Mouse (Mus musculus) bone marrow macrophage, adult 2 months (primary cell): ENCODE measurements around the gene Taf6l. TPM values are rescaled to one million over a fixed set of nuclear protein-coding genes. Genes with fewer than 3 reads are reported as not detected.

Source experiments
- H3K27ac ChIP-seq: 2 replicates; pipeline ENCODE4 v1.5.1; 2012; ENCODE audit warnings: low read depth, low read length; ENCODE audit not compliant: insufficient read depth
- H3K4me1 ChIP-seq: 2 replicates; pipeline ENCODE4 v1.6.1; 2012; ENCODE audit warnings: low read length; ENCODE audit not compliant: control insufficient read depth, insufficient read depth
- H3K4me3 ChIP-seq: 2 replicates; pipeline ENCODE4 v1.5.1; 2012; ENCODE audit warnings: mild to moderate bottlenecking, low read length, moderate library complexity; ENCODE audit not compliant: insufficient read depth
- CTCF ChIP-seq: IDR thresholded peaks from 2 replicates; pipeline ENCODE4 v1.5.1; 2012; ENCODE audit warnings: low read depth, mild to moderate bottlenecking, low read length, moderate library complexity
- POLR2A ChIP-seq: IDR thresholded peaks from 2 replicates; pipeline ENCODE4 v1.6.1; 2012; ENCODE audit warnings: mild to moderate bottlenecking, low read depth, low read length, borderline replicate concordance
- polyA plus RNA-seq: library from polyadenylated mRNA; stranded (reverse); fragments of >200 nt; gene quantifications from 2 replicates; pipeline ENCODE4 v1.2.4, GENCODE M21; 2012; ENCODE audit not compliant: missing spikeins, insufficient read depth, insufficient read length

Taf6l gene
- polyA plus RNA-seq, result 14.8 and 18.1 TPM in 2 replicates

- Histone ChIP-seq H3K27ac (peak within 1 kb of the TSS; percentile 43; the same call in 1 of the 2 replicates), H3K4me3 (peak within 1 kb of the TSS; percentile 80), H3K4me1 (peaks cover 5% of the 10 kb centered on the region)
- TF ChIP-seq POLR2A (no peak), CTCF (no peak)
These were observed at the start of gene Taf6l for GRCm38 (mm10) chr19:8786008-8786781. Taf6l (minus strand) TSS chr19:8786417.

- H3K27ac ChIP-seq, result 0 out of 2 replicates have a peak overlapping the region, but pooled peaks have one; percentile 3
- peaks cover 38% of the 10 kb centered on the region for H3K4me1 ChIP-seq
- TF ChIP-seq CTCF (no peak), POLR2A (no peak)
- H3K4me3 ChIP-seq, result no peak overlapping the region
These were observed 46.8 kb upstream of the Taf6l start for GRCm38 (mm10) chr19:8832971-8833370.

- Histone ChIP-seq H3K4me3 (no peak overlapping the region), H3K27ac (no peak overlapping the region), H3K4me1 (peaks cover 33% of the 10 kb centered on the region)
- TF ChIP-seq POLR2A (no peak), CTCF (no peak)
These were observed 45.0 kb upstream of the Taf6l start for GRCm38 (mm10) chr19:8831262-8831661.

GRCm38 (mm10) chr19:8830664-8831063, 44.4 kb upstream of the Taf6l start:
- H3K4me3 ChIP-seq, result no peak overlapping the region
- TF ChIP-seq POLR2A, result no peak
- no peak overlapping the region for H3K27ac ChIP-seq
- H3K4me1 ChIP-seq, result peaks cover 33% of the 10 kb centered on the region

- TF ChIP-seq POLR2A (no peak), CTCF (no peak)
- peak within 1 kb of the TSS; percentile 14 for H3K4me3 ChIP-seq
- peak within 1 kb of the TSS; percentile 65 for H3K27ac ChIP-seq
- peaks cover 38% of the 10 kb centered on the region for H3K4me1 ChIP-seq
These were observed 43.4 kb upstream of the Taf6l start, which contains the start of gene AC129217.1 for GRCm38 (mm10) chr19:8829660-8830059. AC129217.1 (plus strand) TSS chr19:8829773.

- TF ChIP-seq CTCF, result no peak
- TF ChIP-seq POLR2A, result no peak
- H3K27ac ChIP-seq, result no peak overlapping the region
- H3K4me3 ChIP-seq, result no peak overlapping the region
- peaks cover 12% of the 10 kb centered on the region for H3K4me1 ChIP-seq
These were observed 36.5 kb upstream of the Taf6l start for GRCm38 (mm10) chr19:8822696-8823095.

- Histone ChIP-seq H3K4me1 (peaks cover 19% of the 10 kb centered on the region), H3K27ac (peak overlapping the region; percentile 96; the same call in 1 of the 2 replicates), H3K4me3 (peak overlapping the region; percentile 83)
- no peak for TF ChIP-seq CTCF
- TF ChIP-seq POLR2A, result no peak
These were observed 34.9 kb upstream of the Taf6l start for GRCm38 (mm10) chr19:8821146-8821545.

GRCm38 (mm10) chr19:8820424-8820956, 34.3 kb upstream of the Taf6l start:
- Histone ChIP-seq H3K27ac (peak overlapping the region; percentile 96), H3K4me1 (peaks cover 21% of the 10 kb centered on the region), H3K4me3 (peak overlapping the region; percentile 83)
- TF ChIP-seq CTCF (no peak), POLR2A (no peak)

GRCm38 (mm10) chr19:8819596-8820423, 33.6 kb upstream of the Taf6l start, which contains the start of gene Hnrnpul2:
Hnrnpul2 (plus strand) TSS chr19:8820010.
- peak within 1 kb of the TSS; percentile 96 for H3K27ac ChIP-seq
- H3K4me3 ChIP-seq, result peak within 1 kb of the TSS; percentile 83
- TF ChIP-seq POLR2A, result no peak
- no peak for TF ChIP-seq CTCF
- peaks cover 18% of the 10 kb centered on the region for H3K4me1 ChIP-seq
